Mouse (Mus musculus): ENCODE measurements around the gene Gm17018. TPM values are rescaled to one million over a fixed set of nuclear protein-coding genes. Genes with fewer than 3 reads are reported as not detected.

The Gm17018 gene
- polyA plus RNA-seq, 1 experiment: not detected

DNA sequence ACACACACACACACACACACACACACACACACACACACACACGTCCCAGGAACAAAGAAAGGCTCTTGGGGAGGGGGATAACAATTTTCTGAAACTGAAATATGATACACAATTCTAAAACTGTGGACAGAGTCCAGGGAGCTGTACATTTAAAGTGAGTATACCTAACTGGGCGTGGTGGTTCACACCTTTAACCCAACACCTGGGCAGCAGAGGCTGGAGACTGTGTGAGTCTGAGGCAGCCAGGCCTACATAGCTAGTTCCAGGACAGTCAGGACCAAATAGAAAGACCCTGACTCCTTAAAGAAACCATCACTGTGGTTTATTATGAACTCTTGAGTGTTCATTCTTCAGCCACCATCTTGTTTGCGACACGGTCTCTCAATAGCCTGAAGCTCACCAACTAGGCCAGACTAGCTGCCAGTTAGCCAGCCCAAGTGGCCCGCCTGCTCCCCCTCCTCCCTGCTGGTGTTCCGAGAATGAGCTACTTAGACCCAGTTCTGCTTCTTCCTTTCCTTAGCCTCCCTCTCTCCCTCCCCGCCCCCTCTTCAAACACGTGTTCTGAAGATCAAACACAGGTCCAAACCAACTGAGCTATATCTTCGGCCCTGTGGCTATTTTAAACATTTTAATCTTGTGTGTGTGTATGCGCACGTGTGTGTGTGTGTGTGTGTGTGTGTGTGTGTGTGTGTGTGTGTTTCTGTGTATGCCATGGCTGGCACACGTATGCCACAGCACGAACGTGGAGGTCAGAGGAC, 59.5 kb downstream of the Gm17018 start:
- H3K27ac ChIP-seq (ENCODE audit: insufficient read depth, low read depth, low read length): no peak overlapping the region
- TF ChIP-seq POLR2A (IDR thresholded peaks at IDR 0.05; ENCODE audit: insufficient read depth, low read depth, low read length) (no peak), CTCF (IDR thresholded peaks at IDR 0.05; ENCODE audit: insufficient read depth, low read depth, low read length) (no peak)
- 90% methylated on average over 14 of the region's 14 CpGs for WGBS
- H3K4me3 ChIP-seq (ENCODE audit: insufficient read depth, low read depth, low read length): no peak overlapping the region
- peaks cover 31% of the 10 kb centered on the region for H3K4me1 ChIP-seq (ENCODE audit: control insufficient read depth, insufficient read depth, low read length)

DNA sequence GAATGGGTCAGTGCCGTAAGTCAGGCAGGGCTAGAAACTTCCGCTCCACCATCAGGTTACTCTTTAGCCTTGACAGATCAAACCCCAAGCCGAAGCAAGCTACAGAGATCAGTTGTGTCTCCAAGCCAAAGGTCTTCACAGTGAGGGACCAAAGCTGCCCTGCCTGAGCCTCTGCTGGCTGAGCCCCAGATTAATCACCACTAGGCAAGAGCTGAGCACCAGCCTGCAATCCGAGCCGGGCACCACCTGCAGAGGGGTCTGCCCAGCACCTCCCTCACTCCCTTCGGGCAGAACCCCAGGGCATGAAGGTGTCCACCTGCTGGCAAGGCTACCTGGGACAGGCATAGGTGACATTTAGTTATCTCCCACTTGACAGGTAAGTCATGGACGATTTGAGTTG, 60.6 kb downstream of the Gm17018 start:
- WGBS: 78% methylated on average over 7 of the region's 7 CpGs
- no peak overlapping the region for H3K4me3 ChIP-seq (ENCODE audit: insufficient read depth, low read depth, low read length)
- peaks cover 20% of the 10 kb centered on the region for H3K4me1 ChIP-seq (ENCODE audit: control insufficient read depth, insufficient read depth, low read length)
- TF ChIP-seq CTCF (IDR thresholded peaks at IDR 0.05; ENCODE audit: insufficient read depth, low read depth, low read length): no peak
- H3K27ac ChIP-seq (ENCODE audit: insufficient read depth, low read depth, low read length): no peak overlapping the region

DNA sequence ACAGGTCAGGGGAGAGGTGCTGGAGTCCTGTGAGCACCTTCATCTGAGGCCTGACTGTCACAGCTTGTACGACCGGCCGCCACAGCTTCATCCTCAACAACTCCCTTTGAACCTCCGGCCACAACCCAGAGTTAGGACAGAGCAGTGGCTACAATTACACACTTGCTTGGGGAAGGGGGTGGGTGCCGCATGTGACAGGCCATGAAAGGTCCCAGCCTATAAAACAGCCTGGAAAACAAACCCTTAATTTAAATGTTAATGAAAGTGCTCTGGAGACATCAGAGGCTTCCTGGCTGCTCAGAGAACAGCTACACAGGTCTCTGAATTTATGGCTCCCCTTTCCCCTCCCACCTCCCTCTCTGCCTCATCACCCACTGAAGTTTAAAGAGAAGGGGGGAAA, 61.7 kb downstream of the Gm17018 start:
- TF ChIP-seq POLR2A (IDR thresholded peaks at IDR 0.05; ENCODE audit: insufficient read depth, low read depth, low read length) (no peak), CTCF (IDR thresholded peaks at IDR 0.05; ENCODE audit: insufficient read depth, low read depth, low read length) (no peak)
- H3K4me1 ChIP-seq (ENCODE audit: control insufficient read depth, insufficient read depth, low read length): peaks cover 12% of the 10 kb centered on the region
- no peak overlapping the region for H3K4me3 ChIP-seq (ENCODE audit: insufficient read depth, low read depth, low read length)
- 68% methylated on average over 5 of the region's 5 CpGs for WGBS
- no peak overlapping the region for H3K27ac ChIP-seq (ENCODE audit: insufficient read depth, low read depth, low read length)

DNA sequence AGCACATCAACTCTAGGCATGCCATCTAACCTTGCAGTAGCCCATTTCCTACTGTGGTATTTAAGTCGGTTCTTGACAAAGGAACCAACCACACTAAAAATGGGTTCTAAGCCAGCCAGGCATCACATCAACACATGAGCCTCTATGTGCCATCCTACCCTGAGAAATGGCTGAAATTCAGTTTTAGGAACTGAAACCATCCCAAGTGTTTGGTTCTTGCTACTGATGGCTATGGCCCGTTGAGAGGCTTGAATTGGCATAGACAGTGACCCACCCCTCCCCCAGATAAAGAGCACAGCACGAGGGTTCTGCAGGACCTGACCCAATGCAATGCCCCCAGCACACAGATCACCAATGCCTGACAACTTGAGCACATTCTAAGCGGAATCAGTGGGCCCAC, 63.3 kb downstream of the Gm17018 start:
- TF ChIP-seq CTCF (IDR thresholded peaks at IDR 0.05; ENCODE audit: insufficient read depth, low read depth, low read length): no peak
- TF ChIP-seq POLR2A (IDR thresholded peaks at IDR 0.05; ENCODE audit: insufficient read depth, low read depth, low read length): no peak
- Histone ChIP-seq H3K27ac (ENCODE audit: insufficient read depth, low read depth, low read length) (no peak overlapping the region), H3K4me3 (ENCODE audit: insufficient read depth, low read depth, low read length) (no peak overlapping the region), H3K4me1 (ENCODE audit: control insufficient read depth, insufficient read depth, low read length) (peaks cover 6% of the 10 kb centered on the region; the same call in 1 of the 2 replicates)
- 86% methylated on average over 4 of the region's 4 CpGs for WGBS

DNA sequence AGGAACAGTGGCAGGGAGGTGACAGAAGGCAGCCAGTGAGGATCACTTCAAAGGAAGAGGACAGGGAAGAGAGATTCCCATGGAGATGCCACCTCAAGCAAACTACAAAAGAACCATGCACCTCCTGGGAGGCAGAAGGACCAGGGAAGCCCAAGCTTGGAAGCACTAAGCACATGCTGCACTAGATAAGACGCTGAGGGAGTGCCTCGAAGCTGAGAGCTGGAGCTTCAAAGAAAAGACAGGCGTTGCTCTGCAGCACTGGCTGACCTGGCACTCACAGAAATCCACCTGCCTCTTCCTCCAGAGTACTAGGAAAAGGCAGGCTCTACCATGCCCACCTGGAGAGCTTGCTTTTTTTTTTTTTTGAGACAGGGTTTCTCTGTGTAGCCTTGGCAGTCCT, 66.6 kb downstream of the Gm17018 start:
- Histone ChIP-seq H3K4me1 (ENCODE audit: control insufficient read depth, insufficient read depth, low read length) (peaks cover 4% of the 10 kb centered on the region; the same call in 1 of the 2 replicates), H3K27ac (ENCODE audit: insufficient read depth, low read depth, low read length) (no peak overlapping the region), H3K4me3 (ENCODE audit: insufficient read depth, low read depth, low read length) (no peak overlapping the region)
- 76% methylated on average over 3 of the region's 3 CpGs for WGBS
- TF ChIP-seq CTCF (IDR thresholded peaks at IDR 0.05; ENCODE audit: insufficient read depth, low read depth, low read length) (no peak), POLR2A (IDR thresholded peaks at IDR 0.05; ENCODE audit: insufficient read depth, low read depth, low read length) (no peak)

DNA sequence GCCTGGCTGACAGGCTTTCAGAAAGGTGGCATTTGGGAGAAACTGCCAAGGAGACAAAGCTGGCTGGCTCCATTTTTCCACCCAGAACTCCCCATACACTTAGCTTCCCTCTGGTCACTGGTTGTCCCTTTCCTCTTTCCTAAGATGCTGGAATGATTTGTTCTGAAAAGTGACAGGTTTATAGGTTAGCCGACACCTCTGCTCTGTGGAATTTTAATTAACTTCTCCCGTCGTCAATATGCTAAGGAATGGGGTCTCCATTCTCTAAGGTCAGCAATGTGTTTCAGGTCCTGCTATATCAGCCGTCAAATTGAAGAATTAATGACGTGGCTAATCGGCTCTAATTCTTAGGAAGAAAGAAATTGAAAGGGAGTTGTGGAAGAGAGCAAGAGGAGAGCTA, 68.2 kb downstream of the Gm17018 start:
- Histone ChIP-seq H3K27ac (ENCODE audit: insufficient read depth, low read depth, low read length) (no peak overlapping the region), H3K4me1 (ENCODE audit: control insufficient read depth, insufficient read depth, low read length) (no peaks in the 10 kb centered on the region), H3K4me3 (ENCODE audit: insufficient read depth, low read depth, low read length) (no peak overlapping the region)
- 63% methylated on average over 6 of the region's 6 CpGs for WGBS
- TF ChIP-seq POLR2A (IDR thresholded peaks at IDR 0.05; ENCODE audit: insufficient read depth, low read depth, low read length): no peak
- TF ChIP-seq CTCF (IDR thresholded peaks at IDR 0.05; ENCODE audit: insufficient read depth, low read depth, low read length): no peak

DNA sequence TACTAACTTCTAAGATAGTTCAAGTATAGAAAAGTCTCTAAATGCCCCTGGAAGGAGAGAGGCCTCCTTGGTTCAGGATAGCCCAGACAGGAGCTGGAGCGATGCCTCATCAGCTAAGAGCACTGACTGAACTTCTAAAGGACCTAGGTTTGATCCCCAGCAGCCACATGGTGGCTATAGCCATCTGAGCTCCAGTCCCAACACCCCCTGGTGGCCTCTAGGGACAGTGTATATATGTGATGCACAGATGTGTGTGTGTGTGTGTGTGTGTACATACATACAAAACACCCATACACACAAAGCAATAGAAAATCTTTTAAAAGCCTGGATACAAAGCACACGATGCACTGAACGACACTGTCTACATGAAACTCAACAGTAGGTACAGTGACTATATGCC, 68.8 kb downstream of the Gm17018 start:
- no peaks in the 10 kb centered on the region for H3K4me1 ChIP-seq (ENCODE audit: control insufficient read depth, insufficient read depth, low read length)
- no peak for TF ChIP-seq POLR2A (IDR thresholded peaks at IDR 0.05; ENCODE audit: insufficient read depth, low read depth, low read length)
- TF ChIP-seq CTCF (IDR thresholded peaks at IDR 0.05; ENCODE audit: insufficient read depth, low read depth, low read length): no peak
- no peak overlapping the region for H3K27ac ChIP-seq (ENCODE audit: insufficient read depth, low read depth, low read length)
- H3K4me3 ChIP-seq (ENCODE audit: insufficient read depth, low read depth, low read length): no peak overlapping the region
- WGBS: 95% methylated on average over 3 of the region's 3 CpGs

Other genes starting within 250 kb of the Gm17018 start
- gene Btrc, start 196.9 kb upstream of the Gm17018 start, polyA plus RNA-seq (2012; ENCODE audit: insufficient read depth, insufficient read length, low replicate concordance, missing spikeins): not detected in 2 replicates
- not detected in 2 replicates for gene Poll, start 84 bp upstream of the Gm17018 start, polyA plus RNA-seq (2012; ENCODE audit: insufficient read depth, insufficient read length, low replicate concordance, missing spikeins)
- gene Fbxw4, start 99.7 kb downstream of the Gm17018 start, polyA plus RNA-seq (2012; ENCODE audit: insufficient read depth, insufficient read length, low replicate concordance, missing spikeins): not detected in 2 replicates
- not detected in 2 replicates for gene Fgf8, start 182.3 kb downstream of the Gm17018 start, polyA plus RNA-seq (2012; ENCODE audit: insufficient read depth, insufficient read length, low replicate concordance, missing spikeins)
- not detected in 2 replicates for gene Npm3, start 189.0 kb downstream of the Gm17018 start, polyA plus RNA-seq (2012; ENCODE audit: insufficient read depth, insufficient read length, low replicate concordance, missing spikeins)
- 284 TPM in 1 of 2 replicates, not detected in the other for gene Mgea5, start 223.2 kb downstream of the Gm17018 start, polyA plus RNA-seq (2012; ENCODE audit: insufficient read depth, insufficient read length, low replicate concordance, missing spikeins)